Mouse (Mus musculus) ES-E14 (cell line): Measurements from ENCODE around the gene Bmyc.

Source experiments
- CHD2 ChIP-seq: IDR thresholded peaks from 2 replicates; pipeline ENCODE4 v1.6.1; 2014; ENCODE audit warnings: mild to moderate bottlenecking, low read depth, low read length, inconsistent platforms
- HCFC1 ChIP-seq: IDR thresholded peaks from 2 replicates; pipeline ENCODE4 v1.6.1; 2012; ENCODE audit warnings: low read length, inconsistent platforms, borderline replicate concordance; ENCODE audit not compliant: insufficient read depth
- MAFK ChIP-seq: IDR thresholded peaks from 2 replicates; pipeline ENCODE4 v1.6.1; 2014; ENCODE audit warnings: mild to moderate bottlenecking, low read depth, low read length, inconsistent platforms; ENCODE audit not compliant: insufficient read depth
- ZC3H11A ChIP-seq: IDR thresholded peaks from 2 replicates; pipeline ENCODE4 v1.6.1; 2012; ENCODE audit warnings: low read depth, mild to moderate bottlenecking, inconsistent platforms, low read length, borderline replicate concordance
- ZNF384 ChIP-seq: IDR thresholded peaks from 2 replicates; pipeline ENCODE4 v1.6.1; 2012; ENCODE audit warnings: low read depth, low read length, inconsistent platforms

GRCm38 (mm10) chr2:25733199-25733930, 26.8 kb downstream of the Bmyc start:
- TF ChIP-seq HCFC1 = no peak
- TF ChIP-seq ZC3H11A = no peak
- no peak for TF ChIP-seq CHD2
- no peak for TF ChIP-seq ZNF384
- TF ChIP-seq MAFK = no peak
